Mouse (Mus musculus) myocyte (in vitro differentiated cells): Measurements from ENCODE around the gene Gucy2g.

ENCODE experiments used
- CEBPB ChIP-seq: IDR thresholded peaks from 2 replicates; pipeline ENCODE4 v1.6.1; 2011; ENCODE audit warnings: mild to moderate bottlenecking, moderate library complexity; ENCODE audit not compliant: poor library complexity, insufficient read depth, severe bottlenecking
- MAX ChIP-seq: IDR thresholded peaks from one replicate; pipeline ENCODE4 v1.6.1; 2011; ENCODE audit warnings: low read depth, mild to moderate bottlenecking, control low read depth
- MYOG ChIP-seq, 3 experiments: IDR thresholded peaks; one replicate each; pipeline ENCODE4 v1.6.1; 2011; ENCODE audit warnings: control low read depth in 2 of 3, low read depth in 2 of 3, mild to moderate bottlenecking in 2 of 3; ENCODE audit not compliant: insufficient read length in 2 of 3, control insufficient read depth in 1 of 3, insufficient read depth in 1 of 3
- POLR2A ChIP-seq: IDR thresholded peaks from one replicate; pipeline ENCODE4 v1.6.1; 2011; ENCODE audit warnings: low read depth, mild to moderate bottlenecking, control low read depth, moderate library complexity; ENCODE audit not compliant: insufficient read length
- POLR2AphosphoS2 ChIP-seq: IDR thresholded peaks from one replicate; pipeline ENCODE4 v1.6.1; 2011; ENCODE audit warnings: low read depth, control low read depth; ENCODE audit not compliant: insufficient read length
- REST ChIP-seq: IDR thresholded peaks from one replicate; pipeline ENCODE4 v1.6.1; 2011; ENCODE audit warnings: mild to moderate bottlenecking, control low read depth, moderate library complexity; ENCODE audit not compliant: insufficient read depth, insufficient read length
- SRF ChIP-seq: IDR thresholded peaks from one replicate; pipeline ENCODE4 v1.6.1; 2011; ENCODE audit warnings: low read depth; ENCODE audit not compliant: control insufficient read depth, insufficient read length
- TCF12 ChIP-seq: IDR thresholded peaks from one replicate; pipeline ENCODE4 v1.6.1; 2011; ENCODE audit warnings: mild to moderate bottlenecking, control low read depth; ENCODE audit not compliant: poor library complexity, insufficient read depth, severe bottlenecking

DNA sequence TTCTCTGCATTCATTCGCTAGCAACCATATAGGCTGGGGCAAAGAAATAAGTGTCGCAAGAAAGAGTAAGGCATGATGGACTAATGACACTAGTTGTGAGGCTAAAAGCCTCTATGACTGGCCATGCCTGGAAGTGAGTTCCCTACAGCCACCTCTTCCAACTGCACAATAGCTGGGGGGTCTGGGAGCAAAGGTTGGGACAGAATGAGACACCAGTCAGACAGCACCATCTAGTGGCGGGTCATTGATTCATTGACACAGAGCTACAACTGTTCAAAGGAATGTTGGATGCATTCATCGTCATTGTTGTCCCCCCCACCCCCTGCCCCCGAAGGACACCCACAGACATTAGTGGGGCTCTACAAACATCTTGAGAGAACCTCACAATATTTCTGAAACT, 42.7 kb downstream of the Gucy2g start:
- no peak for TF ChIP-seq REST
- no peak for TF ChIP-seq CEBPB
- TF ChIP-seq POLR2A, result no peak
- TF ChIP-seq POLR2AphosphoS2, result no peak
- no peak for TF ChIP-seq MYOG (IDR thresholded peaks at IDR 0.05; ENCODE audit: control insufficient read depth in 1 of 3, insufficient read depth in 1 of 3, insufficient read length in 2 of 3, low read depth in 2 of 3)
- TF ChIP-seq SRF, result no peak
- no peak for TF ChIP-seq TCF12
- TF ChIP-seq MAX, result no peak
